Mouse (Mus musculus): ENCODE data around the gene Slc5a2.

Gene Slc5a2

DNA sequence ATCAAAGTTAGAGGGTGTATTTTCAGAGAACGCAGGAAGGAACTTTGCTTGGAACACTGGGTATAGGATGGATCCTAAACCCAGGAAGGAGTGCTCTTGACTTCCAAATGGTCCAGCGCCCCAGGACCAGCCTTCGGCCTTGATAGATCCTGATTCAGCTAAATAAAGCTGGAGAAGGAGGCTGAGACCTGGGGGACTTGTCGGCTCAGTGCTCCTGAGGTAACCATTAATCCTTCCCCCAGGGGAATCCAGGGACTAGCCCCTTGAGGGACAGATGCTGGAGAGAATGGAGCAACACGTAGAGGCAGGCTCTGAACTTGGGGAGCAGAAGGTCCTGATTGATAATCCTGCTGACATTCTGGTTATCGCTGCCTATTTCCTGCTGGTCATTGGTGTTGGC, at the start of gene Slc5a2:
Gene Slc5a2, plus strand, starts transcription at position 247 of the 400 bp plus-strand sequence.
- in situ Hi-C loops (cut with MboI), result no loop called here

DNA sequence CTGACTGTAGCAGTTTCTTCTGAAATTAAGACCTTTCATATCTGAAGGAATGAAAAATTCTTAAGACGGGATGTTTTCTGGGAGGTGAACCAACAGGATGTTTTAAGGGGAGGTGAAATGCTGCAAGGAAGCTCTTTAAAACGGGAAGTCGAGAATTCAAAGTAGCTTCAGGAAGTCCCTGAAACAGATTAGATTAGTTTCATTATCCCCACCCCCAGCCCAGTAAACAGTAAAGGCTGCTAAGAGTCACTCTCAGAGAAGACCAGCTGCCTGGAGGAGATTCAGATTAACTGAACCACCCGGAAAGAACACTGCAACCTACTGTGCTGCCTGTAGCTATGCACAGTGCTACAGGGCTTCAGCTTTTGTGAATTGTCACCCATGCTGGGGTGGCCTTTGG, 45.5 kb upstream of the Slc5a2 start:
- in situ Hi-C loops (cut with MboI), result no loop called here

DNA sequence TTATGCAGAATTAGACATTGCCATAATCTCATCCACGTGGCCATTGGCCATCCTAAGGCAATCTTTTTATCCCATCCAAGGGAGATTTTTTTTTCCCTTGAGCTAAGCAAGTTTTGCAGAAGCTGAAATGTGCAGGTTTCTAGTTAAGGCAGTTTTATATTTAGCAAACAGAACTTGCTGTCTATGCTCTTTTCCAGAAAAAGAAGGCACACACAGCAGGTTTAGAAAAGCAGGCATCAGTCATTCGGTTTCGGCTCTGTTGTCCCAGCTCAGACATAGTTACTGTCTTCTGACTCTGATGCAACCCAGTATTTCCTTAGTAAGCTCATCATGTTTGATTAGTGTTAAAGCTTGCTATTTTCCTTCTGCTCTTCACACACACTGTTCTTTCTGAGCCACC, 44.5 kb upstream of the Slc5a2 start:
- in situ Hi-C loops (cut with MboI), result no loop called here

DNA sequence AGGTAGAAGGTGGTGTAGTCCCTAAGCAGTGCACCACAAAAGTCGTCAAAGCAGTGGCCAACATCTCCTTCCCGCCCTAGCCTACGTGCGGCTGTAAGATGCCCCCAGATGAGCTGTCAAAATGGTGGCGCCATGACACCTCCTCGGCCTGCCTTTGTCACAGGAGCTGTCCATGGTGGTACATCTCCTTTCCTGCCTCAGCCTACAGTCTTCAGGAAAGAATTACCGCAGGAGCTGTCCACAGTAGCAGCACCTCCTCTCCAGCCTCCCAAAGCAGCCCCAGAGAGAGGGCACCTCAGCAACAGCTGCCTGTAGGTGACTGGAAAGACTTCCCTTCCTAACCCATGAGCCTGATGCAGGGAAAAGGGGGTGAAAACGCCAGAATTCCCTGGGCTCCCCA, 33.7 kb upstream of the Slc5a2 start:
- in situ Hi-C loops (cut with MboI), result no loop called here

DNA sequence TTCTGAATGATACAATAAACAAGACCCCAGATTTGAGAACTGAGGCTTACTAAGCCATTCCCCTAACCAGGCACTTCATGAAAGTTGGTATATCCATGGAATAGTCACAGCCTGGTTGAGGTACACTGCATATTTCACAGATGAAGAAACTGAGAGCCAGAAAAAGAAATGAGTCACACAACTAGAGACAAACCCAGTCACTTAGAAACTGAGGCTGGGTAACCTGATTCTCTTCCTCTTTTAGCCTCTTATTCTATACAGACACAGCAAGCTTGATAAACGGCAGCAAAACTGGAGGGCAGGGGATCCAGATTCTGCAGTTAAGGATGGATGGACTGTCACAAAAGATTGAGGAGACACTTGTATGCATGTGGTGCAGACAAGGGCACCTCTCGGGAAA, 30.7 kb upstream of the Slc5a2 start:
- in situ Hi-C loops (cut with MboI), result no loop called here

DNA sequence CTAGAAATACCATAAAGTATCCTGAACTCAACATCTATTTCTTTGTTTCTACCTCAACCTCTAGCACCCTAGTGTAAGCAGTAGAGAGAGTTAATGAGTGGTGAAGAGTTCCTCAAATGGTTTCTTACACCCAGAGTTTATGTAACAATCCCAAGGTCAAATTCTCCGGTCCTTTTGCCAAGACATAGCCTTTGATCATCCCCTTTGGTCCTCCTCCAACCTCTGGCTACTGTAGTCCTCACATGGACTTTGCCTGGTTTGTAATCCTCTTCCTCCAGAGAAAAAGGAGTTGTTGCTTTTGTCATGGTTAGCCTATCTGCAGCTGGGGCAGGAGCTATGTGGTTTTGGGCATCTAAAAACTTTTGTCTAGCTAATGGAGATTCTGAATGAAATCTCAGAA, 30.0 kb upstream of the Slc5a2 start:
- in situ Hi-C loops (cut with MboI), result no loop called here

DNA sequence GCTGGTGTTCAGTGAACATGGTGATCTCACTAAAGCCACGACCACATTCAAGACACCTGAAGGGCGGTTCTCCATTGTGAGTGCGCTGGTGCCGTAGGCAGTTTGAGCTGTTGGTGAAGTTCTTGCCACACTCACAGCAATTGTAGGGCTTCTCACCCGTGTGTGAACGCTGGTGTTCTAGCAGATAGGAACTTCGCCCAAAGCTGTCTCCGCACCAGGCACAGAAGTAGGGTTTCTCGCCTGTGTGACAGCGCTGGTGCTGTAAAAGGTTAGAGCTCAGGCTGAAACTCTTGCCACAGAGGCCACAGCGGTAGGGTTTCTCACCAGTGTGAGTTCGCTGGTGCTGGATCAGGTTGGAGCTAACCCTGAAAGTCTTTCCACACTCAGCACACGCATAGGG, 29.0 kb upstream of the Slc5a2 start:
- in situ Hi-C loops (cut with MboI), result no loop called here

DNA sequence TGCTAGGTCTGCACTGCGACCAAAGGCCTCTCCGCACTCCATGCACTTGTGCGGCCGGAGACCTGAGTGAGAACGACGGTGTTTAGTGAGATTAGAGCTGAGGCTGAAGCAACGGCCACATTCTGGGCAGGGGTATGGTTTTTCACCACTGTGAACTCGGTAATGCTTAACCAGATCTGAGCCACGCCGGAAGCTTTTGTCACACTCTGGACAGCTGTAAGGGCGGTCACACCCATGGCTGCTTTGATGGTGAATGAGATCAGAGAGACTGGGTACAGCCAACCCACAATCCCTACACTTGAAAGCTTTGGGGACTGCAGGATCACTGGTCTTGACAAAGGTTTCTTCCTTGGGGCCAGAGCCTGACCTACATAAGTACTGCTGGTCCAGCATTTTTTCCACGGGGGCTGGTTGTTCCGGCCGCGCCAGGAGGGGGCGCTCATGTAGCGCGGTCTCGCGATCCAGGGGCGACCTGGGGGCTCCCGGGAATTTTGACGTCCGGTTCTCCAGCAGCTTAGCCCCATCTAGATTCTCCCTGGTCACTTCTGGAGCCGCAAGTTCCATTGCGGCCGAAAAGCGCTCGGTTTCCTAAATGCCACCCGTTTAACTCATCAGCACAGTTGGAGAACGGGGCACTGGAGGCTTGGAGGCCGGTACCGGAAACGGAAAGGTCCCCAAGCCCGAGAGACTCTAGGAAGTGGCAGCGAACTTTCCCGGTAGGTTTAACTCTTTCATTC, 28.4 kb upstream of the Slc5a2 start, which contains the start of gene Armc5:
Gene Armc5, plus strand, starts transcription at position 487 of the 737 bp plus-strand sequence.
- in situ Hi-C loops (cut with MboI), result no loop called here

DNA sequence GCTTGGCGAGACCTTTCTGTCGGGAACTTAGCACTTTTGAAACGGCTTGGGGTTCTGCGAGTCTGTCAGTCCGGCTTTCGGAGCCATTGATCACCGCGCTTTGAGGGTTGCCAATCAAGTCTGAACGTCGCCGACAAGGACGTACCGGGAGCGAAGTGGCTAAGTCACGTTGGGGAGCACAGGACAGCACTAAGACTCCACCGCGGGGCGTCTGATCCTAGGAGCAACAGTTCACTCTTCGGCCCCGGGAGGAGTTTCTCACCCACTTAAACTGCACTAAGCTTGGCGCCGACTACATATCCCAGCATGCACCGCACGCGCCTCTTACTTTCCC, 27.9 kb upstream of the Slc5a2 start:
- in situ Hi-C loops (cut with MboI), result no loop called here

DNA sequence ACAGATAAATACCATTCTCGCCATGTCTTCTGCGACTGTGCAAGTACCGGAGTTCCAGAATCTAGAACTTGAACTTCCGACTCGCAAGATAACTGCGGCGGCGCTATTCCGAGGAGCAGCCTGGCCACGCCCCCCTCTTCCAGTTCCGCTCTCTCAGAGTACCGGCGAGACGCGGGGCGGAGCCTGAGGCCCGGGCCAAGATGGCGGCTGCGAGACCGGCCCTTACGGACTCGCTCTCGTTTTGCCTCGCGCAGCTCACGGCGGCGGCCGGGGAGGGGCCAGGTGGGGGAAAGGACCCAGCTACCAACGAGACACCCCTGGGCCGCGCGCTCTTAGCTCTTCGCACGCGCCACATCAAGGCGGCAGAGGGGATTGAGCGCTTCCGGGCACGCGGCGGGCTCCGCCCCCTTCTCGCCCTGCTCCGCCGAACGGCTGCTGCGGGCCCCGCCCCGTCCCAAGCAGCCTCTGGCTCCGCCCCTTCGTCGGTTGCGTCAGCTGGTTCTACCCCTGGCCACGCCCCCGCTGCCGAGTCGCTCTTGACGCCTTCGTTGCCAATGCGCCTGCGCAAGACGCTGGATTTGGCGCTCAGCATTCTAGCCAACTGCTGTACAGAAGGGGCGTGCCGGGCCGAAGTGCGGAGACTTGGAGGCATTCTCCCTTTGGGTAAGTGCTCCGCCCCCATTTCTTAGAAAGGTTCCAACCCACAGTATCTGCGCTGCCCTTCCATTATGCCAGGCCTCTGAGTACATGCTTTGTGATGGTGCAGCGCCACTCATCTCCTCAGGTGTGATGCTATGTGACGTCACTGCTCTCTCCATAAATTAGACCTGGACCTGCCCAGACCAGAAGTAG, 27.3 kb upstream of the Slc5a2 start, which contains the start of gene 9130023H24Rik:
Gene 9130023H24Rik, minus strand, starts transcription at position 105 of the 852 bp plus-strand sequence.
- in situ Hi-C loops (cut with MboI), result no loop called here

DNA sequence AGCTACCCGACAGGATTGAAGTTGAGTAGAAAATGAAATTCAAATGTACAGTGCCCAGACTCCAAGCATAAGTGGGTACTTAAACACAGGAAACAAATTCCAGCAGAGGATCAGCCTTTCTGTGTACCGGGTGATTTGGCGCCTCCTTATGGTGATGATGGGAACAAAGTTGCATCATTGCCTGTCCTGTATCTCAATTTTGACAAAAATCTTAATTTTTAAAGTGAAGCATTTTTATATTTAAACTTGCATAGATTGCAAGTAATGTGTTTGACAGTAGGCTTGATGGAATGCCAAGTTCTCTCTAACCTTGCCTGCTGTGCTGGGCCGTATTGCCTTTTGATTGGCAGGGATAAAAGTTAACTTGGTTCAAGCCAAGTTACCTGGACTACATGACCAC, 26.5 kb upstream of the Slc5a2 start:
- in situ Hi-C loops (cut with MboI), result no loop called here

DNA sequence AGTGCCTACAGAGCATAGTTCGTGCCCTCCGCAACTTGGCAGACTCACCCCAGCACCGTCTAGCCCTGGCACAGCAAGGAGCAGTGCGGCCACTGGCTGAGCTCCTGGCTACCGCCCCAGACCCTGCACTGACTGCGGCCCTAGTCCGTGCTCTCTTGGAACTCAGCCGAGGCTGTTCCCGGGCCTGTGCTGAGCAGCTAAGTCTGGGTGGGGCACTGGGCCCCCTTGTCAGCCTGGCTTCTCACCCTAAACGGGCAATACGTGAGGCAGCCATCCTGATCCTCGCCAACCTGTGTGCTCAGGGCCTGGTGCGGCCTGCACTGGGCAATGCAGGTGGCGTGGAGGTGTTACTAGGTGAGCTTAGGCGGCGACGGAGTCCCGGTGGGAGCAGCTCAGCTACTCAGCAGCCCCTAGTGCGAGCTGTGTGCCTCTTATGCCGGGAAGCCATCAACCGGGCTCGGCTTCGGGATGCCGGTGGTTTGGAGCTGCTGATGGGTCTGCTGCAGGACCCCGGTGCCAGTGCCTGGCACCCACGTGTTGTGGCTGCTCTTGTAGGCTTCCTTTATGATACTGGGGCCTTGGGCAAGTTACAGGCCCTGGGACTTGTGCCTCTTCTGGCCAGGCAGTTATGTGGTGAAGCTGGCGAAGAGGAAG, 25.2 kb upstream of the Slc5a2 start:
- in situ Hi-C loops (cut with MboI), result no loop called here

DNA sequence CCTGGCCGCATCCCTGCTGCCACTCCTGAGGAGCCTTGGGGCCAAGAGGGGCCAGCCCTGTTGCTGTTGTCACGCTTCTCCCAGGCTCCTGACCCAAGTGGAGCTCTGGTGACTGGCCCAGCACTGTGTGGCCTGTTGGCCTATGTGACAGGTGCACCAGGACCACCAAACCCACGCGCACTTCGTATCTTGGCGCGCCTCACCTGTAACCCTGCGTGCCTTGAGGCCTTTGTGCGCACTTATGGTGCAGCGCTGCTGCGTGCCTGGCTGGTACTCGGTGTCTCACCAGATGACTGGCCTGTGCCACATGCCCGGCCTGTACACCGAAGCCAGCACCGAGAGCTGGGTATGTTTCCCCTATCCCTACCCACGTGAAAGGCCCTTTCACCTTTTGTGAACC, 23.1 kb upstream of the Slc5a2 start:
- in situ Hi-C loops (cut with MboI), result no loop called here

DNA sequence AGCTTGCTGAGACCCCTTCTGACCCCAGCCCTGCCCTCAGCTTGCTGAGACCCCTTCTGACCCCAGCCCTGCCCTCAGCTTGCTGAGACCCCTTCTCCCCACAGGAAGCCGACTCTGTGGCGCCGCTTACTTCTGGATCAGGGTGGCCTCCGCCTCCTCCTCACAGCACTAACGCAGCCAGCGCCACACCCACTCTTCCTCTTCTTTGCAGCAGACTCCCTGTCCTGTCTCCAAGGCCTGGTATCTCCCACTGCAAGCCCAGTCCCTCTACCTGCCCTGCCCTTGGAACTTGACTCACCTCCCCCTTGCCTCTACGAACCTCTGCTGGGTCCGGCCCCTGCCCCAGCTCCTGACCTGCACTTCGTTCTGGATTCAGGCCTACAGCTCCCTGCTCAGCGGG, 21.5 kb upstream of the Slc5a2 start:
- in situ Hi-C loops (cut with MboI), result no loop called here

DNA sequence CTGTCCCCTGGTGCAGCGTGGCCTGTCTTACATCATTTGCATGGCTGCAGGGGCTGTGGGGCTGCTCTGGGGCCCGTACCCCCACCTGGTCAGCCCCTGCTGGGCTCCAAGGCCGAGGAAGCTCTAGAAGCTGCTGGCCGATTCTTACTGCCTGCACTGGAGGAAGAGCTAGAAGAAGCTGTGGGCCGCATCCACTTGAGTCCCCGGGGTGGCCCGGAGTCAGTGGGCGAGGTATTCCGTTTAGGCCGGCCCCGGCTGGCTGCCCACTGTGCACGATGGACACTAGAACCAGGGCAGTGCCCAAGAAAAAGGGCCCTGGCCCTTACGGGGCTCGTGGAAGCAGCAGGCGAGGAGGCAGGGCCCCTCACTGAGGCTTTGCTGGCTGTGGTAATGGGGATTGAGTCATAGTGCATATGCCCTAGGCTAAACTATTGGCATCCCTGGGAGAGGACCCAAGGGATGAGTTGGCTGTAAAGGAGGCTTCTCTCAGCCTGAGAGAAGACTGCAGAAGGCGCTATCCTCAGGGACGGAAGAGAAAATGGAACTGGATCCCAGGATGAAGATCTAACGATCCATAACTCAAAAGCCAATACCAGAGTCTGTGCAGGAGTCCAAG, 20.9 kb upstream of the Slc5a2 start:
- in situ Hi-C loops (cut with MboI), result no loop called here

DNA sequence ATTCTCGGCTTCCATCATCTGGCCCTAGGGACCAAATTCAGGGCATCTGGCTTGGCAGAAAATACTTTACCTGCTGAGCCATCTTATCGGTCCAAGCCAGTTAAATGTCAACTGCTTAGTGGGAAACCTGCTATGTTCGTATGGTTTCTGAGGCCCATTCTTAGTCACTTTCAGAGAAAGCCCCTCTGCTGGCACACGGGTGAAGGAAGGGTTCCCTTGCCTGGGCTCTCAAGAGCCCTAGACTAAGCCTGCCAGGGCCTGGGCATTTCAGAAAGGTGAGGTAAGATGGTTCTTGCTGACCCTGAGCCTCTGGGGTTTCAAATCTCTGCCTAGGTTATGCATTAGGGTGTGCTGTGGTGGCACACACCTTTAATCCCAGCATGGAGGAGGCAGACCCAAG, 19.9 kb upstream of the Slc5a2 start:
- in situ Hi-C loops (cut with MboI), result no loop called here

DNA sequence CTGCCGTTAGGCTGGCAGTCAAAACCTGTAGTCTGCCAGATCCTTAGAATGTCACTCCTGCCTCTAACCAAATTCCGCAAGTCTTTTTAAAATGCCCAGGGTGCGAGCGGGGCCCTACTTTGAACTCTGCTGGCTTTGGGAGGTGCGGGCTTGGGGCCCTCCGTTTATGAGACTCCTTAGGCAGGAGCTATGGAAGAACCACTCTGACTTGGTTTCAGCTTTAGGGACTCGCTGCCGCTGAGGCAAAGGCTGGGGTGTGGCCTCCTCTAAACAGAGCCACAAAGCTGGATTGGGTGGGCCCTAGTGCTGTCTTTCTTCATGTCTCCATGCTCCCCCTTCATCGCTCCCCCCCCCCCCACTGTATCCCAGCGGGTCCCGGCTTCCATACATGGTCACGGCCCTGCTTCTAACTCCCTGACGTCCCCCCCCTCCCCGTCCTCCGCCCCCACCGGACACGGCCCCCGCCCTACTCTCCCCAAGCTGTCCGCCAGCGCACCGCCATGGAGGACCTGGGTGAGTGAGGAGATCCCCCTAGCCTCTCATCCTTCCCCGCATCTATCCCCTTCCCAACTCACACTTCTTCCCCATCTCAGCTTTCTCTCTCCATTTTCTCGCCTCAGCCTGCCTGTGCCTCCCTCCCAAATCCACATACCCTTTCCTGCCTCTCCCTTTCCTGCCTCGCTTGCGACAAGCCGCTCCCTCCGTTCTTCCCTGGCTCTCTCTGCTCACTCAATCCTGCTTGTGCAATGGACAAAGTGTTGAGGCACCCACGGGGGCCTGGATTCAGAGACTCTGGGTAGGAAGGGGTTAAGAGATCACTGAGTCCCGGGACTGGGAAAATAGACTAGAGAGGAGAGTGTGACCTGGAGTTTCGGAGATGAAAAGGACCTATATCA, 18.7 kb upstream of the Slc5a2 start, which contains the start of gene Tgfb1i1:
Gene Tgfb1i1, plus strand, starts transcription at position 317 of the 896 bp plus-strand sequence.
- in situ Hi-C loops (cut with MboI), result no loop called here

DNA sequence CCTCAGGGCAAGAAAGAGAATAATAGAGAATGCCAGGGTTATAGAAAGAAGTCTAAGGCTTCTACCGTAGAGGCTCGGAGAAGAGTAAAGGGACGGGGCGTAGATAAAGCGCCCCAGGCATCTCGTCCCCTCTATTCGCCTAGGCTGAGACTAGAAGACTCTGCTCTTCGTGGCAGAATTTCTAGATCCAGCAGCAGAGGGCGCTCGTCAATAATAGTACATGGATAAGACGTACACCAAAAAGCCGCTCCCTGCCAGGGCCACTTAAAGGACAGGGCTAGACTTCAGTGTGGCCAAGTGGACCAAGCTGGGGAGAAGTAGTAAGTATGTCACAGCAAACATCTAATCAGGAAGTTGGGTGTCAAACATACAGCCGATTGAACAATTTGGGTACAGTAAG, 18.0 kb upstream of the Slc5a2 start:
- in situ Hi-C loops (cut with MboI), result no loop called here

DNA sequence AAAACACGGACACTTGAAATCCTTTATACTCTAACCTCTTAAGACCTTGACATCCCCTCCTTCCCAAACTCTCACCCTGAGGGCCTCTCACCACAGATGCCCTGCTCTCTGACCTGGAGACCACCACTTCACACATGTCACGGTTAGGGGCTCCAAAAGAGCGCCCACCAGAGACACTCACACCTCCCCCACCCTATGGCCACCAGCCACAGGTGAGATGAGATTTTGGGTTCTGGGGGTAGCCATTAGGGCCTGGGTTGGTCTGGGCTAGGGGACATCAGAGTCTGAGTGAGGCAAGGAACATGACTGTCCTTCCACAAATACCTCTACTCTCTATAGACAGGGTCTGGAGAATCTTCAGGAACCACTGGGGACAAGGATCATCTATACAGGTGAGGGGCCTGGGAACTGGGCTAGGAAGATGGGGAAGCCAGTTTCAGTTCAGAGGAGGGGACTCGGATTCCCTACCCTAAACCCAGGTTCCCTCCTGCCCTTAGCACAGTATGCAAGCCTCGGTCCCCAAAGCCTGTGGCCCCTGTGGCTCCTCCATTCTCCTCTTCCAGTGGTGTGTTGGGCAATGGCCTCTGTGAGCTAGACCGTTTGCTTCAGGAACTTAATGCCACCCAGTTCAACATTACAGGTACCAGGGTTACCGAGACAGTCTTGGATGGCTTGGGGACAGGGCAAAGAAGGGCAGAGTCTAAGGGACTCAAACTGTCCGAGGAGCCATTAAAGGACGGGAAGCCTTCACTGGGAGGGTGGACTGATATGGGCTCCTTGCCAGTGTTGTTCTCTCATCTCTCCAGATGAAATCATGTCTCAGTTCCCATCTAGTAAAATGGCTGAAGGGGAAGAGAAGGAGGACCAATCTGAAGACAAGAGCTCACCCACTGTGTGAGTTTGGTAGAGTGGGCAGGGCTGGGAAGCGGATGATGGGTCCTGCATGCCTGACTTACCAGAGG, 17.1 kb upstream of the Slc5a2 start:
- in situ Hi-C loops (cut with MboI), result no loop called here

DNA sequence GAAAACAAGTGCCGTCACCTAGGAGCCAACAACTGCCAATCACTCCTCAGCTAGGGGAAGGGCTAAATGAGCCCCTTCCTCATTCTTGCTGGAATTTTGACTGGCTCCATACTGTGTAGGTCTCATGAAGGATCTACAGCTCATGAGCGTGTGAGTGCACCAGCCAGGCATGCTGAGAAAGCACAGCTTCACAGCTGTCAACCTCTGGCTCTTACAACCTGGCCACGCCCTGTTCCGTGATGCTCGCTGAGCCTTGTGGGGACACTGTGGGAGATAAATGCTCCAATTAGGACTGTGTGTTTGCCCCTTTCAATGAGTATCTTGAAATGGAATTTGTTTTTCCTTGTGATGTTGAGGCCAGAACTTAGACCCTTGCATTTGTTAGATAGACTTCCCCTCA, 15.5 kb upstream of the Slc5a2 start:
- in situ Hi-C loops (cut with MboI), result no loop called here
